Mouse (Mus musculus) bone marrow, adult 2 months (tissue): ENCODE measurements around the gene Pithd1.

Experiments used
- CTCF ChIP-seq: fragments of 200-500 bp; IDR thresholded peaks from 2 replicates; pipeline ENCODE4 v1.5.1; 2011; ENCODE audit warnings: low read length, control low read depth; ENCODE audit not compliant: control insufficient read depth, insufficient read depth
- POLR2A ChIP-seq: fragments of 200-500 bp; IDR thresholded peaks from 2 replicates; pipeline ENCODE4 v1.6.1; 2011; ENCODE audit warnings: low read depth, mild to moderate bottlenecking, control low read depth, low read length, borderline replicate concordance; ENCODE audit not compliant: control insufficient read depth

- no peak for TF ChIP-seq CTCF
- TF ChIP-seq POLR2A: no peak
Observed at GRCm38 (mm10) chr4:135945706-135946105, 41.4 kb downstream of the Pithd1 start.
